Mouse (Mus musculus) CH12.LX (cell line): ENCODE measurements around the gene Psd. TPM values are rescaled to one million over a fixed set of nuclear protein-coding genes. Genes with fewer than 3 reads are reported as not detected.

Source experiments
- DNase-seq: peaks from one replicate; pipeline ENCODE4 v3.0.0-alpha.2; 2013; ENCODE audit errors: extremely low read depth
- H3K27ac ChIP-seq: 2 replicates; pipeline ENCODE4 v1.5.1; 2012; ENCODE audit warnings: low read depth, mild to moderate bottlenecking, control low read depth, moderate library complexity; ENCODE audit not compliant: insufficient read depth
- H3K27me3 ChIP-seq: replicated peaks from 2 replicates; pipeline ENCODE3; 2012; ENCODE audit warnings: inconsistent platforms
- H3K36me3 ChIP-seq, 2 experiments: replicated peaks in 1 of 2; 2 replicates each; pipeline versions ENCODE3 to v1.6.1; 2012; ENCODE audit warnings: inconsistent platforms in 1 of 2, low read length in 1 of 2, mild to moderate bottlenecking in 1 of 2, mixed read lengths in 1 of 2, moderate library complexity in 1 of 2; ENCODE audit not compliant: control insufficient read depth in 1 of 2, insufficient read depth in 1 of 2
- H3K4me1 ChIP-seq, 2 experiments: 2 replicates each; pipeline ENCODE4 v1.6.1; 2012; ENCODE audit warnings: inconsistent platforms in 1 of 2, moderate library complexity in 1 of 2; ENCODE audit not compliant: insufficient read depth in 2 of 2, control insufficient read depth in 1 of 2
- H3K4me2 ChIP-seq: 2 replicates; pipeline ENCODE4 v1.6.1; 2012; ENCODE audit warnings: low read depth, mild to moderate bottlenecking, control low read depth; ENCODE audit not compliant: poor library complexity, insufficient read depth, severe bottlenecking
- H3K4me3 ChIP-seq, 3 experiments: fragments of 150-350 bp in 1 of 3; sonication (generic) in 1 of 3; replicated peaks in 1 of 3; 2 replicates each; pipeline versions ENCODE3 to v1.5.1; 2011 to 2012; ENCODE audit warnings: low read depth in 2 of 3, low read length in 2 of 3, mild to moderate bottlenecking in 2 of 3, moderate library complexity in 2 of 3, control low read depth in 1 of 3, improper control_type of control experiment in 1 of 3, inconsistent platforms in 1 of 3, mixed read lengths in 1 of 3; ENCODE audit not compliant: poor library complexity in 1 of 3
- H3K79me2 ChIP-seq: replicated peaks from 2 replicates; pipeline ENCODE4 v1.6.1; 2012; ENCODE audit warnings: mild to moderate bottlenecking, moderate library complexity; ENCODE audit not compliant: control insufficient read depth, poor library complexity, insufficient read depth, severe bottlenecking; ENCODE audit errors: extremely low read depth
- H3K9ac ChIP-seq: 2 replicates; pipeline ENCODE4 v1.6.1; 2012; ENCODE audit warnings: low read depth, mild to moderate bottlenecking, control low read depth, moderate library complexity; ENCODE audit not compliant: insufficient read depth
- H3K9me3 ChIP-seq: replicated peaks from 2 replicates; pipeline ENCODE3; 2012; ENCODE audit warnings: low read length, inconsistent platforms, mixed read lengths
- BHLHE40 ChIP-seq: IDR thresholded peaks from 2 replicates; pipeline ENCODE4 v1.6.1; 2011; ENCODE audit warnings: mild to moderate bottlenecking, low read depth, low read length, improper control_type of control experiment
- E2F4 ChIP-seq: IDR thresholded peaks from 2 replicates; pipeline ENCODE4 v1.6.1; 2011; ENCODE audit warnings: low read depth, low read length, improper control_type of control experiment; ENCODE audit not compliant: insufficient replicate concordance
- ELF1 ChIP-seq: IDR thresholded peaks from 2 replicates; pipeline ENCODE4 v1.6.1; 2014; ENCODE audit warnings: low read depth, mild to moderate bottlenecking, inconsistent platforms, low read length, improper control_type of control experiment
- EP300 ChIP-seq: IDR thresholded peaks from 2 replicates; pipeline ENCODE4 v1.6.1; 2011; ENCODE audit warnings: low read length, improper control_type of control experiment
- GABPA ChIP-seq: IDR thresholded peaks from 2 replicates; pipeline ENCODE4 v1.6.1; 2012; ENCODE audit warnings: low read depth, low read length, improper control_type of control experiment, inconsistent platforms; ENCODE audit not compliant: insufficient replicate concordance
- HCFC1 ChIP-seq: IDR thresholded peaks from 2 replicates; pipeline ENCODE4 v1.6.1; 2012; ENCODE audit warnings: low read depth, mild to moderate bottlenecking, inconsistent platforms, low read length, improper control_type of control experiment
- IRF4 ChIP-seq: IDR thresholded peaks from 2 replicates; pipeline ENCODE4 v1.6.1; 2014; ENCODE audit warnings: low read depth, mild to moderate bottlenecking, inconsistent platforms, low read length, improper control_type of control experiment
- JUN ChIP-seq: IDR thresholded peaks from 2 replicates; pipeline ENCODE4 v1.6.1; 2011; ENCODE audit warnings: low read depth, mild to moderate bottlenecking, low read length, improper control_type of control experiment, moderate library complexity; ENCODE audit not compliant: insufficient read depth
- JUND ChIP-seq: conservative IDR thresholded peaks from 2 replicates; pipeline ENCODE4 v1.6.1; 2011; ENCODE audit warnings: low read depth, low read length, improper control_type of control experiment
- MAFK ChIP-seq: IDR thresholded peaks from 2 replicates; pipeline ENCODE4 v1.6.1; 2011; ENCODE audit warnings: low read length, improper control_type of control experiment; ENCODE audit not compliant: insufficient replicate concordance
- MAX ChIP-seq: IDR thresholded peaks from 2 replicates; pipeline ENCODE4 v1.6.1; 2011; ENCODE audit warnings: low read length, improper control_type of control experiment
- MAZ ChIP-seq: IDR thresholded peaks from 2 replicates; pipeline ENCODE4 v1.6.1; 2012; ENCODE audit warnings: low read depth, mild to moderate bottlenecking, inconsistent platforms, low read length, improper control_type of control experiment, moderate library complexity
- MEF2A ChIP-seq: IDR thresholded peaks from 2 replicates; pipeline ENCODE4 v1.6.1; 2014; ENCODE audit warnings: low read depth, mild to moderate bottlenecking, inconsistent platforms, low read length, improper control_type of control experiment, borderline replicate concordance
- MXI1 ChIP-seq: IDR thresholded peaks from 2 replicates; pipeline ENCODE4 v1.6.1; 2011; ENCODE audit warnings: mild to moderate bottlenecking, low read depth, low read length, improper control_type of control experiment
- MYC ChIP-seq: IDR thresholded peaks from 2 replicates; pipeline ENCODE4 v1.6.1; 2011; ENCODE audit warnings: low read depth, mild to moderate bottlenecking, improper control_type of control experiment, low read length
- NRF1 ChIP-seq: IDR thresholded peaks from 2 replicates; pipeline ENCODE4 v1.6.1; 2014; ENCODE audit warnings: low read depth, mild to moderate bottlenecking, inconsistent platforms, low read length, improper control_type of control experiment, moderate library complexity
- PAX5 ChIP-seq: IDR thresholded peaks from 2 replicates; pipeline ENCODE4 v1.6.1; 2012; ENCODE audit warnings: low read length, inconsistent platforms, mixed read lengths
- POLR2A ChIP-seq: IDR thresholded peaks from 2 replicates; pipeline ENCODE4 v1.6.1; 2011; ENCODE audit warnings: low read depth, mild to moderate bottlenecking, improper control_type of control experiment, low read length
- SIN3A ChIP-seq: IDR thresholded peaks from 2 replicates; pipeline ENCODE4 v1.6.1; 2012; ENCODE audit warnings: low read length, improper control_type of control experiment, inconsistent platforms
- SMC3 ChIP-seq: IDR thresholded peaks from 2 replicates; pipeline ENCODE4 v1.6.1; 2011; ENCODE audit warnings: low read depth, low read length, improper control_type of control experiment
- UBTF ChIP-seq: IDR thresholded peaks from 2 replicates; pipeline ENCODE4 v1.6.1; 2012; ENCODE audit warnings: low read depth, mild to moderate bottlenecking, inconsistent platforms, low read length, improper control_type of control experiment, moderate library complexity
- ZKSCAN1 ChIP-seq: IDR thresholded peaks from 2 replicates; pipeline ENCODE4 v1.6.1; 2012; ENCODE audit warnings: low read depth, inconsistent platforms, low read length, improper control_type of control experiment, borderline replicate concordance
- ZMIZ1 ChIP-seq: IDR thresholded peaks from 2 replicates; pipeline ENCODE4 v1.6.1; 2012; ENCODE audit warnings: low read depth, mild to moderate bottlenecking, inconsistent platforms, low read length, improper control_type of control experiment
- dilution Hi-C: fragments of 300-500 bp; cut with MboI; formaldehyde crosslinking; loops from 2 replicates; pipeline ENCODE4 v1.14.3; 2020; ENCODE audit warnings: low sequenced_read_pairs; ENCODE audit not compliant: extremely low pct_unique_long_range_greater_than_20kb, extremely low pct_ligation_motif_present
- in situ Hi-C: fragments of 300-500 bp; cut with MboI; formaldehyde crosslinking; loops from 3 replicates; pipeline ENCODE4 v1.14.3; 2019; ENCODE audit warnings: low sequenced_read_pairs, low pct_ligation_motif_present, low pct_unique_long_range_greater_than_20kb, mixed read lengths
- polyA plus RNA-seq: library from polyadenylated mRNA; unstranded; fragments of >175 nt; gene quantifications from 2 replicates; pipeline ENCODE4 v1.2.1, GENCODE M21; 2012; ENCODE audit warnings: low read depth; ENCODE audit not compliant: insufficient read length
- total RNA-seq, 2 experiments: library from RNA; depleted of rRNA; stranded (reverse); fragments of 300-350 nt in 1 of 2; fragments of >200 nt in 1 of 2; gene quantifications; 2 replicates each; pipeline ENCODE4 v1.2.3; 2012 to 2014

Psd gene
- total and polyA plus RNA-seq, 3 experiments, result 0.70 to 20.1 (median 2.2) TPM

DNA sequence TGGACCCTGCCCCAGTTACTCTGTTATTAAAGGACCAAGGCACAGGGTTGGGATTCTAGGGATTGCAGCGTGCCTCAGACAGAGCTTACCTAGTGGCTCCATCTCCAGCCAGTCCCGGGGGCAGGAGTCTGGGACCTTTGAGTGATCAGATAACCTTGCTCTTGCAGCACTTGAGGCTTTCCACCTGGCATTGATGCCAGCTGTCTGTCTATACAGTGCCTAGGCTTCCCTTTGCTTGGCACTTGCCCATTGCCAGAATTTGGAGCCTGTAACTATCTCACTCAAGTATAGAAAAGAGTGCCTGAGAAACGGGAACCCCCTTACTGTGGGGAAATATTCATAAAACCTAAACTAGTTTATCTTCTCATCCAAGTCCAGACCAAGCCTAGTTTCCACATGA, 40.0 kb downstream of the Psd start:
- dilution Hi-C loops, result no loop called here
- in situ Hi-C loops, result no loop called here
- H3K4me2 ChIP-seq, result no peak overlapping the region
- peaks cover 42 to 56% of the 10 kb centered on the region in 2 experiments for H3K36me3 ChIP-seq
- no peaks in the 10 kb centered on the region for H3K79me2 ChIP-seq
- H3K4me3 ChIP-seq, result no peak overlapping the region
- no peaks in the 10 kb centered on the region for H3K27me3 ChIP-seq
- no peak overlapping the region for H3K27ac ChIP-seq
- TF ChIP-seq ZMIZ1 (no peak), PAX5 (no peak), ZKSCAN1 (no peak), NRF1 (no peak), IRF4 (no peak), MEF2A (no peak), JUN (no peak), POLR2A (no peak), MYC (no peak)
- H3K9me3 ChIP-seq, result no peaks in the 10 kb centered on the region
- peaks cover 0 to 9% of the 10 kb centered on the region in 2 experiments; a peak in 2 of 4 replicates for H3K4me1 ChIP-seq
- no peak for DNase-seq
- no peak overlapping the region for H3K9ac ChIP-seq

DNA sequence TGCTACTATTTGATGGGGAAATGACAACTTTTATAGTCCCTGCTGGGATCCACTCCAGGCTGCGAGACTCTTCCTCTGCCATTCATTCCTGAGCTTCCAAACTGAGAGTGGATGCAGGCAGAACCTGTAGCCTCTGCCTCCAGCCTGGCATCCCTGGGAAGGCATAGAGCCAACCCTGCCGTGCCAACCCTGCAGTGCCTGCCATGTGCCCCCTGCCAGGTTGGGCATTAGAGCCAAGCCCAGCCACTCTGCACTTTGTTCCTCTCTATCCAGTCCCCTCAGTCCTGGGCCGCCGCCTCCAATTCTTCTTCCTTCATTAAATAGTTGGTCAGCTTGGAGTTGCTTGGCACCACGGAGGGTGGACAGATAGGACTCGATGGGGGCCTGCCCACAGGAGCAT, 40.9 kb downstream of the Psd start:
- no peak for DNase-seq
- peaks cover 0 to 12% of the 10 kb centered on the region in 2 experiments; a peak in 2 of 4 replicates for H3K4me1 ChIP-seq
- H3K9ac ChIP-seq, result no peak overlapping the region
- H3K9me3 ChIP-seq, result no peaks in the 10 kb centered on the region
- no peak overlapping the region for H3K4me3 ChIP-seq
- dilution Hi-C loops, result no loop called here
- no peak for TF ChIP-seq GABPA
- TF ChIP-seq HCFC1, result no peak
- TF ChIP-seq MYC, result no peak
- TF ChIP-seq BHLHE40, result no peak
- TF ChIP-seq MXI1, result no peak
- TF ChIP-seq ELF1, result no peak
- TF ChIP-seq JUND, result no peak
- TF ChIP-seq SMC3, result no peak
- TF ChIP-seq E2F4, result no peak
- TF ChIP-seq ZKSCAN1, result no peak
- TF ChIP-seq MAZ, result no peak
- TF ChIP-seq MAFK, result no peak
- TF ChIP-seq UBTF, result no peak
- no peak for TF ChIP-seq SIN3A
- TF ChIP-seq MAX, result no peak
- TF ChIP-seq JUN, result no peak
- TF ChIP-seq EP300, result no peak
- TF ChIP-seq, all 38 proteins: peak for 0
- H3K79me2 ChIP-seq, result no peaks in the 10 kb centered on the region
- in situ Hi-C loops, result no loop called here
- no peaks in the 10 kb centered on the region for H3K27me3 ChIP-seq
- peaks cover 47 to 63% of the 10 kb centered on the region in 2 experiments for H3K36me3 ChIP-seq
- no peak overlapping the region for H3K4me2 ChIP-seq
- H3K27ac ChIP-seq, result no peak overlapping the region
